Mouse (Mus musculus) erythroblast, adult 5-6 weeks (primary cell): ENCODE results near the gene Abcg2. TPM values are rescaled to one million over a fixed set of nuclear protein-coding genes. Genes with fewer than 3 reads are reported as not detected.
A peak's percentile ranks its signal among the peaks of the same experiment; 100 is the strongest.

Experiments
- ATAC-seq: replicated peaks from 2 replicates; pipeline ENCODE4 v1.8.0; 2016; ENCODE audit warnings: moderate number of reproducible peaks, mild to moderate bottlenecking, moderate TSS enrichment, inconsistent platforms; ENCODE audit not compliant: poor library complexity, low FRiP score, severe bottlenecking
- total RNA-seq, 2 experiments: library from RNA; stranded (forward) in 1 of 2; stranded (reverse) in 1 of 2; fragments of 150-400 nt in 1 of 2; fragments of 200-764, 138-1000 nt in 1 of 2; gene quantifications; 2 replicates each; pipeline versions ENCODE4 v1.2.3 to v1.2.4; 2015 to 2017; ENCODE audit warnings: low replicate concordance in 2 of 2

Gene Abcg2
- total RNA-seq, 2 experiments from 2014 or later, result 253 to 662 TPM

DNA sequence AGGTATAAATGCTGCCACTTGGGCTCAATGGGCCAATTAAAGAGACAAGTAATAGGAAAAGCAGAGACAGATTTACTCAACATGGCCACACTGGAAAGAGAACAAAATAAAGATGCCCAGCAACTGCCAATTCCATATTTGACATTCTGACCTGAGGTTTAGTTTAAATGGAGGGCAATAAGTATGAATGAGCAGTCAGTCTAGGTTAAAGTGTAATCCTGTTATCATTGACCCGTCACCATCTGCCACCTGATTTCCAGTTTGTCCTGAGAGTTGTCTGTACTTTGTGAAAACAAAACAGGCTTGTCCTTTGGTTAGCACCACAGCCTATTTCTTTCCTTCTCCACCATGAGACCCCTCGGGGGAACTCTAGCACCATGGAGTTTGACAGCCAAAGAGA lies 44.9 kb downstream of the Abcg2 start:
- no peak for ATAC-seq

DNA sequence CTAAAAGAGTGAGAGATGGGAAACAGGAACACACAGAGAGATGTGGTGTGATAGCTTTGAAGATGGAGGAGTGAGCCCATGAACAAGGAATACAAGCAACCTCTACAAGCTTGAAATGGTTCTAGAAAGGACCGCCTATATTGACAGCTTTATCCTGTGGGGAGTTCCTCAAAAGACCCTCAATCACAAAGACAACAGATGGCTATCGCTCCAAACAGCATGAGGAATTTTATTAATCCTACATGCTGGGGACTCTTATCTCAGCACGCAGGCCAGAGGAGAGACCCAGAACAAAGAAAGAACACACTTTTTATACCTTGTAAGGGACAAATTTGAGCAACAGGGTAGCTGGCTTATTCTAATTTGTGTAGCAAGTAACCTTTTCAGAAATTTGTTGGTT lies 48.1 kb downstream of the Abcg2 start:
- ATAC-seq, result no peak

DNA sequence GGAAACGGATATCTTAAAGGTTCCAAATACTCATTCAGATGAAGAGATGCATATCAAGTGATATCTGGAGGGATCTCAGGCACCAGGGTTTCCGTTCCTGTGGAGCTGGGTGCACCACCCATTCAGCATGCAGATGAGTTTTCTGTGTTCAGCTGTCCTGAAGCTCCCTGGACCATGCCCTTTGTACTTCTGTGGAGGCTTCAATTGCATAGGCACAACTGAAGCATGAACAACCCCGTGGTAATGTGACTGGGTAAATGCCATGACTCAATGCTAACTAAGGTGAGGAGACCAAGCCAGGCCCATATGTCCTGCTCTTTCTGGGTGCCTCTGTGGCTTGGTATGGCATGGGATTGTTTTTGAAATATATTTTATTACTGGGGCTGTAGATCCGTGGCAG lies 49.4 kb downstream of the Abcg2 start:
- no peak for ATAC-seq

DNA sequence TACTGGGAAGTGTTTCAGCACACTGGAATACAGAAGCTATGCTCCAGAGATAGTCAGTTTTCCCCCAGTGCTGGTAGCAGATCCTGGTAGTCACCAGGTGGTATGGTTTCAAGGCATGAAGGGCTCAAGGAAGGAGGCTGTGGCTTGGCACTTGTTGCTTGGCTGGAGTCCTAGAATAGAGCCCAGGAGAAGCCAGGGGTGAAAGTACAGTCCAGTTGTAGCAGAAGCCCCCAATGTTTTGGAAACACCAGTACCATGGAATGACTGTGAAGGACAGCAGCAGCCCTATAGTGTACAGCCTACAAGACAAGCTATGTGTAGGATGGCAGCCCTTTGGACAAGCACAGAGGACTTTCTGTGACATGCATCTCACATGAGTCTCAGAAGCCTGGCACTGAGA lies 54.2 kb downstream of the Abcg2 start:
- no peak for ATAC-seq

DNA sequence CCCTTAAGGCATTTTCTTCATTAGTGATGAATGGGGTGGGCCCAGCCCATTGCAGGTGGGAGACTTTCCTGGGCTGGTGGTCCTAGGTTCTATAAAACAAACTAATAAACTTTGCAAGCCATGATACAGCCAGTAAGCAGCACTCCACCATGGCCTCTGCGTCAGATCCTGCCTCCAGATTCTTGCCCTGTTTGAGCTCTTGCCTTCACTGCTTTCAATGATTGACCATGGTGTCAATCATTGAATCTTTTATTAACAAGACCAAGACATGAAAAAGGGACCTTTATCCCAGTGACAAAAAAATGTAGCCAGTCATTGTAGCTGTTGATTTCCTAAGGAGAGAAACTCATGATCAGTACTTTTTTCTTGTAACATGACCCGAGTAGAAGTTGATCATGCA lies 55.1 kb downstream of the Abcg2 start:
- no peak for ATAC-seq

DNA sequence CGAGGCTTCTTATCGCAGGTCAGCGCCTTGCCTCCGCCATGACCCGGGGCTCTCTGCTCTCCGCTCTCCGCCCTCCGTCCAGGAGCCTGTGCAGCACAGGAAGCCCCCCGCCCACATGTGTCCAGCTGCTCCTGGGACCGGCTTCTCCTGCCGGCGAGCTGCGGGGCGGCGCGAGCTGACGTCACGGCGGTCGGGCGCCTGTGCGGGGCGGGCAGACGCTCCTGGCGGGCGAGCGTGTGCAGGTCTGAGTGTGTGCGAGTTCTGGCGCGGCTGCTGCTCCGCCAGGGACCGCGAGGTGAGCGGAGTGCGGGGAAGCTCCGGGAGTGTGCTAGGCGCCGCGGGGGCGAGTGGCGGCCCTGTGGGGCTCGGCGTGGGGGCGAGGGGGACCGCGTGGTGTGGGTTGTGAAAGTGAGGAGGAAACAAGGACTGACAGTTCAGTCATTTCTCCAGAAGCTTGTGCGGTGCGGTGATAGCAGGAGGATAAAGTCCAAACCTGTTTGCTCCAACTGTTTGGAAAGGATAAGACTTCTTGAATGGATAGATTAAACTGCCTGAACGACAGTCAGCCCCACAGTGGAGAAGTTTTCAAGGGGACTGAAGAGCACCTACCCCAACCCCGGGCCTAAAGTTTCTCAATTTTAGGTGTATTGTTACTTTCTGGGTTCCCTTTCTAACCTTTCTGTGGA lies 56.2 kb downstream of the Abcg2 start:
- peak; percentile 69 for ATAC-seq

DNA sequence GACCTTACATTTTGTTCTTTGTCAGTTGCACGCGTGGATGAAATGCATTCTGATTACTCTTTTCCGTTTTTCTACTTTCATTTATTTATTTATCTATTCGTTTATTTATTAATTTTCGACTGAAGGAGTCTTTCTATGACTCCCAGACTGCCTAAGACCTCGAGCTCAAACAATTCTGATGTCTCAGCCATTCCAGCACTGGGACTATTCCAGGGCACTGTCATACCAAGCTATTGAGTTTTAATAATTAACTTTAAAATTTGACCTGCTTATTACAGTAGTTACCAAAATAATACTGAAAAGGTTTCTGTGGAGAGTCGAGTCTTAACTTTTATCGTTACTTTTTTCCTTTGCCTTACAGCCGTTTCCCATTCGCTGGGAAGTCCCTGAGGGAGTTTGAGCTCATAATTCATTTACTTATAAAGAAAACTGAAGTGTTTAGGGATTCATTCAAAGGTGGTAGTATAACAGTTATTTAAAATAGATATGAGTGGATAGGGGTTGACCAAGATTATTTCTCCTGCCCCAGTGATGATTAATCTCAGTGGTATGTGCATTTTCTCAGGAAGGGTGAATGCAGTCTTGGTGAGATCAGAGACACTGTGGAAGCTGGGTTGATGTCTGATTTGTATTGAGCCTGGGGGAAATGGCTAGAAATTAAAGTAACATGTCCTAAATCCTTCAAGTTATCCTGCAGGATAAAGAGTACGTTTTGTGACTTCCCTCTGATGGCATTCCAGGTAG lies 56.9 kb downstream of the Abcg2 start:
- no peak for ATAC-seq

DNA sequence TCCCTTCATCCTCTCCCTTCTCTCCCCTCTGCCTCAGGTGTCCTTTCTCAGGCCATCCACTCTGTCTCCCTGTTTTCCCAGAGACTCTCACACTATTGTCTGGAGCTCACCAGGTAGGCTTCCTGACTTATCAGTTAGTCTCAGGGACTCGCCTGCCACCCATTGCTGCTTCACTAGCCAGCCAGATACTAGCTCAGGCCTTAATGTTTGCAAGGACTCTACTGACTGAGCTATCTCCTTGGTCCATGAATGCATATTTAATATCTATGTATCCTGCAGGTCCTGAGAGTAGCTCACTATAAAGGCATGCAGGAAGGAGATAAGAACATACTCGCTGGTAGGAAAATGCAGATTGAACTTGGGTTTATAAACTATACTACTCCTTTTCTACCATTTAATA lies 57.9 kb downstream of the Abcg2 start:
- ATAC-seq, result peak; percentile 85

DNA sequence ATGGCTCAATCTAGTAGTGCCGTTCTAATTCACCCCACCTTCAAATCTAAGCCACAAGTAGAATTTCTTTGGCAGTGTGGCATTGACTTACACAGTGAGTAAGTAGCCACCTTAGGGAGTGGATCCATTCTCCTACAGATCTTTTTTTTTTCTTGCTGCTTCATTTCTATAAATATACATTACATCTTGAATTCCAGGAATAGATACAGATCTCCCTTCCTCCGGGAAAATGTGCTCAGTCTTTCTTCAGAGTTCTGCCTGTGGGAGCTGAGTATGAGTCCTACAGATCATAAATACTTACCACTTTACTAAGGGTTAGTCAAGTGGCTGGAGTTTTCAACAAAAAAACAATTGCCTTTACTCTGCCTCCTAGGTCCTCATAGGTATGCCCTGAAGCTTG lies 60.3 kb downstream of the Abcg2 start:
- no peak for ATAC-seq

DNA sequence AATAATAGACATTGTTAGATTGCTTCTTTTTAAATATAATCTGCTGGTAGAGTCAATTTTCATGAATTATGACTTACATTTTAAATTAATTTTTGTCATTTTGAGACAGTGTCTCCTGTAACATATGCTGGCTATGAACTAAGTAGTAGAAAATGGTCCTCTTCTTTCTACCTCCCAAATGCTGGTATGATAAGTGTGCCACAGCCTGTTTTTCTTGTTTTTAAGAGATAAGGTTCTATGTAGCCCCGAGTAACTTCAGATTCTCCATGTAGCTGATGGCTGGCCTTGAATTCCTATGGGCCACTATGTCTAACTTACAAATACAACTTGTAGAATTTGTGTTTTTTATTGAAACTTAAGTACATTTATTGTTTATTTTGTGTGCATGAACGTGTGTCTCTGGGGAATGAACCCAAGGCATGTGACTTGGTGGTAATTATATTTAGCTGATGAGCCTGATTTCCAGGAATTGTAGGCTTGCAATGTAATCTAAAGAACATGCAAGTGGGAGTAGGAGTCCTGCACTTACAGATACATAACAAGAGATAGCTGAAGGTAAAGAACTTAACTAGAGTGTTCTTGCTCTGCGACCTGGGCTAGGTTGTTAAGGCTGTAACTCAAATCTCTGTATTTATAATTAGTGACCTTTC lies 63.9 kb downstream of the Abcg2 start:
- ATAC-seq, result peak; percentile 70

DNA sequence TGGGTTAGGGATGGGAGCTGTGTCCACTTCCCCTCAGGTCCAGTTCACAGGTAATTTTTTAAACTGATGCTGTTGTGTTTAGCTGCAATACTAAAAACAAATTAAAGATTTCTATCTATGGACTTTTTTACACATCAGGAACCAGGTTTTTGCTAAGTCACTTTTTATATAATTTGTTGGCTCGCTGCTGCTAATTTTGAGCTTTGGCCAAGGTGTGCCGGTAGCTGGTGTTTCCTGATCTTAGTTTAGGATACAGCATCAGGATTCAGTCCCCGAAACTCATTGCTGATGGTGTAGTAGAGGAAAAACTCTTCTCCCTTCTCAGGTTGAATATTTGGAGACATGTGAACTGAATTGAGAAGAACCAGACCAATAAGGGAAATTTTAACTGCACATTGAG lies 65.8 kb downstream of the Abcg2 start:
- no peak for ATAC-seq

DNA sequence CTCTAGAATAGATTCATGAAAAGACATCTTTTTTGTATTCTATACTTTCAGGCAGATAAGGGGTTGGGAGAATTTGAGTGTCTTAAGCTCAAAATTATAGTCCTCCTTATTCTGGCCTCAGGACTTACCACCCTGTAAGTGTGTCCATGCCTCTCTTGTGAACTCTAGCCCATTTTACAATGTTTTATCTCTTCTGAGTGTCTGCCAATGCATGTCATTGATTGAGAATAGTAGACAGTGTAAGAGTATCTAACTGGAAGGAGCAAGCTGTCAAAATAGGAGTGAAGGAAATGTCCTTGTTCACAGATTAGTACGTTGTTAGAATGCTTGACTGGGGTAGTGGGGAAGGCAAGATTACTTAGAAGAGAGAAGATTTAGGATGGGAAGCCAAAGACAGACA lies 66.7 kb downstream of the Abcg2 start:
- no peak for ATAC-seq

DNA sequence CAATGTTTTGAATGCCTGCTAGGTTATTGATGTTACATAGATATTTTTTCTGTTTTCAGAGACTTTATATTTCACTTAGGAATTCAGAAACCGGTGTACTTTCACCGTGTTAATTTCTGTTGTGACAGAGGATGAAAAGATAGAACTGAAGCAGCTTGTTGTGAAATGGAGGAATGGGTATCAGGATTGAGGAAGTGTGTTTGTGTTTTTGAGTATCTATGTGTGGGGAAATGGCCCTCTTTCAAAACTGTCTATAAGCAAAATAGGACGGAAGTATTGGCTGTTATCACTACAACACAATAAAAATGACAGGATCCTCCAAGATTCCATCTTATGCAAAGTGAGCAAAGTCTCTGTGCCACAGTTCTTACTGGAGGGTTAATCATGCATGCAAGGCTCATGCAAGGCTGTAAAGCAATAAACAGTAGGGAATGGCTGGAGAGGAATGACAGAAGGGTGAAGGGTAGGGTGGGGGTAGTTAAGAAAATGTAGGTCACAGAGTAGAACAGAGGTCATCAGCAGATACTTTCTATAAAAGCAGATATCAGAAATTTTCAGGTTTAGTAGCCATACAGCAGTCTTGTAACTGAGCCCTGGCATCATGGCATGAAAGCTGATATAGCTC lies 76.7 kb downstream of the Abcg2 start:
- ATAC-seq, result no peak

DNA sequence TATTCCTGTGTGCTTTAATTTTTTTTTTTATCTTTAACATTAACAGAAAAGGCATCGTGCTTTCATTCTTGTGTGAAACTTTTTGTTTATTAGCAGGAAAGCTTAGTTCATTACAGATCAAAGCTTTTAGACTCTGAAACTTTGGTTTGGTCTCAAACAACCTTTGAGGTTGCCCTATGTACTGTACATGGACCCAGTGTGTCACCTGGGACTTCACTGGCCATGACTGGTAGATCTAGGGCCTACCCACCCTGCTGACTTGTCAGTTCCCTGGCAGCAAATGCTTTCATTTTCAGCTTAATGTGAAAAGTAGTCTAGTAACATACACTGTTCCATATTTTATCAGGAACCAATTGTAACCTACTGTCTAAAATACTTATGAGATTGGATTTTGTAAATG lies 93.5 kb downstream of the Abcg2 start:
- no peak for ATAC-seq

DNA sequence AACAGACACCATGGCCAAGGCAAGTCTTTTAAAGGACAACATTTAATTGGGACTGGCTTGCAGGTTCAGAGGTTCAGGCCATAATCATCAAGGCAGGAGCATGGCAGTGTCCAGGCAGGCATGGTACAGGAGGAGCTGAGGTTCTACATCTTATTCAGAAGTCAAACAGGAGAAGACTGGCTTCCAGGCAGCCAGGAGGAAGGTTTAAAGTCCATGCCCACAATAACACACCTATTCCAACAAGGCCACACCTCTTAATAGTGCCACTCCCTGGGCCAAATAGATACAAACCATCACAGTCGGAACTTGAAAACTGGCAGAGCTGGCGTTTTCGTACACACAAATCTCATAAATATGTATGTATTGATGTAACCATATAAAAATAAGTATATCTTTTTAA lies 94.2 kb downstream of the Abcg2 start:
- no peak for ATAC-seq

DNA sequence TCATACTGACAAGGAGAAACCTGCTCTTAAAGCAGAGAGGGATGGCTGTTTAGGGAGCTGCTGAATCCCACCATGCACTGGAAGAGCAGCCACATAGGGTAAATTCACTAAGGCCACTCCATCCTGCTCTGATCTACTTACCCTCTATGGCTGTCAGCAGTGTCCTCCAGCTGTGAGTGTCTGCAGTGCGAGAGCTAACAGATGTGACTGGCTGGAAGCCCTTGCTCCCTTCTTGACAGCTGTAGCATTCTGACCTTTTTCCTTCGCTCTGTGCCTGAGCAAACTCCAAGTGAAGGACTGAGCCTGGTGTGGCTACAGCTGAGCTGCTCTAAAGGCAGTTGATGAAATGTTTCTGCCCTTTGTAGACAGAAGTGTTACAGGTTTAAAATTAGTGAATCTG lies 107.3 kb downstream of the Abcg2 start:
- no peak for ATAC-seq

DNA sequence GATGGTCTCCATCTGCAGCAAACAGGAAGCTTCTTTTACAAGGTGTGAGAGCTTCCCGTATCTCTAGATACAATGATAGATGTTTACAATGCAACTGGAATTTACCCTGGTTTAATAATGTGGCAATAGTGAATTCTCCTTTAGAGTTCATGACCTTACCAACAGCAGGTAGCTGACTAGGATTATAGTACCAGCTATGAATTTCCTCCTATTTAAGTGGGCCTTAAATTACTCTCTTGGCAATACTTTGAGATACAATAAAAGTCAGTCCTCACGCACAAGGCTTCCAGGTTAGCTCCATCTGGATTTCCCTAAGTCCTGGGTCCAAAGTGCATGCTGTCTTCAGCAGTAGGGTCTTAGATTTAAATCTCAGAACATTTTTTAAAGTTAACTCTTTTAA lies 109.9 kb downstream of the Abcg2 start:
- no peak for ATAC-seq

DNA sequence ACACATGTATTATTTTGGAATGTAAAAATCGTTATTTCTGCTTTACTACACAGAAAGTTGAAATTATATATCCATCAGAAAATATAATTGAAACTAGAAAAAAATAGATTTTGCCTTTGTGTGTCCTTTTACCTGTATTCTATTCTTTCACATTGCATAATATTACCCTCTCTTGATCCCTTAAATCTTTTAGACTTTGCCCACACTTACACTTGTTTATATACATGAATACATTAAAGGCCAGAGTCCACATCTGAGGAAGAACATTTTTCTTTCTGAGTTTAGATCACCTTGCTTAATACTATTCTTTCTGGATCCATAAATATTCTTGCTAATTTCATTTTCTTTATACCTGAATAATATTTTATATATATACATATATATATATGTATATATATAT lies 110.4 kb downstream of the Abcg2 start:
- ATAC-seq, result no peak

DNA sequence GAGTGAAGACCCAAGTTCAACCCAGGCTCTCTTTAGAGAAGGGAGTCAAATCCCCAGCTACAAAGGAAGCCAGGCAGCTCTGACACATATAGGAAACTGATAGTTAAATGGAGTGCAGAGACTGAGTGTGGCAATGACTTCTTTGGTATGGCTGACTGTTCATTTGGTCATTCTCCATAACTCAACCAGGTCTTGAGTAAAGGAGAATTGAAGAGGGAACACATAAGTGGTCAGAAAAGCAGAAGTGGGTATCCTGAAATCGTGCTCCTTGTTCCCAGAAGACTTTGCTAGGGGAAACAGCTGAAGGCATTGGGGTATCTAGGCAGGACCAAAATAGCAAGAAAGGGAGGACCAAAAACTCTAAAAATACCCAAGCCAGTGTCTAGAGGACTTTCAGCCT lies 126.0 kb downstream of the Abcg2 start:
- ATAC-seq, result no peak

DNA sequence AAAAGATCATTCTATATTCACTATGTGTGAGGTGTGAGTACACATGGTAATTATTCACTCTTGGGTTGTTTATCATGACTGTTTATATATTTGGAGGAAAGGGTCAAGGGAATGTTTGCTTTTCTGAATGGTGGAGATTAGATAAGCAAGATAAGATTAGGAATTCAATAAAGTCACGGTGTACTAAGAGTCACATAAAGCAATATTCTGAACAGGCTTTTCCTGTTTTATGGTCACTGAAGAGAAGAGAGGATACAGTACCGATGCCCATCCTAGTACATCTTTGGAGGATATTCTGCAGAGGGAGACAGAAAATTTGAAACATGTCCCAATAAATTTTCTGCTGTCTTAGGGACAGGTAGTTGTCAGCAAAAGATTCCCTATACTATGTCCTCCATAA lies 127.6 kb downstream of the Abcg2 start:
- no peak for ATAC-seq

DNA sequence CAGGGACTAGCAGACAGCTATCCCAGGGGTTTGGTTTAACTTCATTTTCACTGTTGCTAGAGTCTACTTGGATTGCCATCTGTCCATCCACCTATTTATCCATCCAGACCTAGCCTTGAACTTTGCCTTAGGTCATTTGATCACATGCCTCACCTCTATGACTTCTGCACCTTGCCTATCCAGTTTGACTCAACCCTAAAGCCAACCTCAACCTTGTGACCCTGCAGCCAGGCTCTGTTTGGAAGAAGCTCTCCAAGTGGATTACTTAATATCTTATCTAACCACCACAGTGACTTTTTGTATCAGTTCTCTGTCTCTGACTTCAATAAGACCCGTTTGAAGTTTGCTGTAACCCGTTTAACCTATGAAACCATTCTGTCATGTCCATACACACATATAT lies 149.5 kb downstream of the Abcg2 start:
- ATAC-seq, result no peak
